Mouse (Mus musculus): ENCODE results near the gene Lrrc61. TPM values are rescaled to one million over a fixed set of nuclear protein-coding genes. Genes with fewer than 3 reads are reported as not detected.

The Lrrc61 gene
- total RNA-seq, 1 experiment from 2014 or later: 19.8 TPM

- ATAC-seq (ENCODE audit: extremely low read depth, insufficient number of reproducible peaks, low FRiP score, poor library complexity, severe bottlenecking): 0 out of 2 replicates have a peak, but pooled peaks have one; percentile 48
Measured at GRCm38 (mm10) chr6:48582037-48582436, 27.4 kb downstream of the Lrrc61 start.

GRCm38 (mm10) chr6:48589194-48589750 lies 34.7 kb downstream of the Lrrc61 start, which contains the start of gene Gm45021:
Gene Gm45021 (plus strand): TSS chr6:48589610.
- ATAC-seq (ENCODE audit: extremely low read depth, insufficient number of reproducible peaks, low FRiP score, poor library complexity, severe bottlenecking): no peak

GRCm38 (mm10) chr6:48591221-48591845 lies 36.7 kb downstream of the Lrrc61 start:
- no peak for ATAC-seq (ENCODE audit: extremely low read depth, insufficient number of reproducible peaks, low FRiP score, poor library complexity, severe bottlenecking)

- ATAC-seq (ENCODE audit: extremely low read depth, insufficient number of reproducible peaks, low FRiP score, poor library complexity, severe bottlenecking): no peak
Measured at GRCm38 (mm10) chr6:48591871-48592270, 37.3 kb downstream of the Lrrc61 start.

- ATAC-seq (ENCODE audit: extremely low read depth, insufficient number of reproducible peaks, low FRiP score, poor library complexity, severe bottlenecking): peak; percentile 21; the same call in 1 of the 2 replicates
Measured at GRCm38 (mm10) chr6:48593158-48594042, 38.8 kb downstream of the Lrrc61 start, which contains the start of the genes Repin1 and Gm44965. Gene Repin1 (plus strand): TSS chr6:48593883. Gene Gm44965 (plus strand): TSS chr6:48593941.

- ATAC-seq (ENCODE audit: extremely low read depth, insufficient number of reproducible peaks, low FRiP score, poor library complexity, severe bottlenecking): no peak
Measured at GRCm38 (mm10) chr6:48594043-48594738, 39.6 kb downstream of the Lrrc61 start.

- no peak for ATAC-seq (ENCODE audit: extremely low read depth, insufficient number of reproducible peaks, low FRiP score, poor library complexity, severe bottlenecking)
Measured at GRCm38 (mm10) chr6:48595278-48595677, 40.7 kb downstream of the Lrrc61 start.

- ATAC-seq (ENCODE audit: extremely low read depth, insufficient number of reproducible peaks, low FRiP score, poor library complexity, severe bottlenecking): no peak
Measured at GRCm38 (mm10) chr6:48596545-48597232, 42.1 kb downstream of the Lrrc61 start.

- ATAC-seq (ENCODE audit: extremely low read depth, insufficient number of reproducible peaks, low FRiP score, poor library complexity, severe bottlenecking): no peak
Measured at GRCm38 (mm10) chr6:48597233-48597625, 42.6 kb downstream of the Lrrc61 start.

- no peak for ATAC-seq (ENCODE audit: extremely low read depth, insufficient number of reproducible peaks, low FRiP score, poor library complexity, severe bottlenecking)
Measured at GRCm38 (mm10) chr6:48600594-48600993, 46.0 kb downstream of the Lrrc61 start.

- ATAC-seq (ENCODE audit: extremely low read depth, insufficient number of reproducible peaks, low FRiP score, poor library complexity, severe bottlenecking): peak; percentile 98
Measured at GRCm38 (mm10) chr6:48601271-48602079, 46.9 kb downstream of the Lrrc61 start, which contains the start of gene Zfp775. Gene Zfp775 (plus strand): TSS chr6:48602063.

GRCm38 (mm10) chr6:48602080-48602741 lies 47.6 kb downstream of the Lrrc61 start:
- ATAC-seq (ENCODE audit: extremely low read depth, insufficient number of reproducible peaks, low FRiP score, poor library complexity, severe bottlenecking): peak; percentile 2; the same call in 1 of the 2 replicates

GRCm38 (mm10) chr6:48608124-48608523 lies 53.5 kb downstream of the Lrrc61 start:
- ATAC-seq (ENCODE audit: extremely low read depth, insufficient number of reproducible peaks, low FRiP score, poor library complexity, severe bottlenecking): no peak

- 0 out of 2 replicates have a peak, but pooled peaks have one; percentile 1 for ATAC-seq (ENCODE audit: extremely low read depth, insufficient number of reproducible peaks, low FRiP score, poor library complexity, severe bottlenecking)
Measured at GRCm38 (mm10) chr6:48609512-48609911, 54.9 kb downstream of the Lrrc61 start.

- no peak for ATAC-seq (ENCODE audit: extremely low read depth, insufficient number of reproducible peaks, low FRiP score, poor library complexity, severe bottlenecking)
Measured at GRCm38 (mm10) chr6:48610657-48611056, 56.1 kb downstream of the Lrrc61 start.

GRCm38 (mm10) chr6:48613464-48613863 lies 58.9 kb downstream of the Lrrc61 start:
- ATAC-seq (ENCODE audit: extremely low read depth, insufficient number of reproducible peaks, low FRiP score, poor library complexity, severe bottlenecking): no peak

GRCm38 (mm10) chr6:48614756-48615155 lies 60.2 kb downstream of the Lrrc61 start:
- ATAC-seq (ENCODE audit: extremely low read depth, insufficient number of reproducible peaks, low FRiP score, poor library complexity, severe bottlenecking): no peak
